Mouse (Mus musculus) layer of hippocampus, adult 11-12 months (tissue): ENCODE data around the gene Zfand5.
"Not testable (repeated sequence)": the region's sequence is repeated elsewhere in the genome, so short reads cannot be mapped to it uniquely, and the experiment has no call there.

Source experiments
- DNase-seq: peaks from one replicate; pipeline ENCODE4 v3.0.0; 2022; ENCODE audit warnings: low spot score

Gene Zfand5

DNA sequence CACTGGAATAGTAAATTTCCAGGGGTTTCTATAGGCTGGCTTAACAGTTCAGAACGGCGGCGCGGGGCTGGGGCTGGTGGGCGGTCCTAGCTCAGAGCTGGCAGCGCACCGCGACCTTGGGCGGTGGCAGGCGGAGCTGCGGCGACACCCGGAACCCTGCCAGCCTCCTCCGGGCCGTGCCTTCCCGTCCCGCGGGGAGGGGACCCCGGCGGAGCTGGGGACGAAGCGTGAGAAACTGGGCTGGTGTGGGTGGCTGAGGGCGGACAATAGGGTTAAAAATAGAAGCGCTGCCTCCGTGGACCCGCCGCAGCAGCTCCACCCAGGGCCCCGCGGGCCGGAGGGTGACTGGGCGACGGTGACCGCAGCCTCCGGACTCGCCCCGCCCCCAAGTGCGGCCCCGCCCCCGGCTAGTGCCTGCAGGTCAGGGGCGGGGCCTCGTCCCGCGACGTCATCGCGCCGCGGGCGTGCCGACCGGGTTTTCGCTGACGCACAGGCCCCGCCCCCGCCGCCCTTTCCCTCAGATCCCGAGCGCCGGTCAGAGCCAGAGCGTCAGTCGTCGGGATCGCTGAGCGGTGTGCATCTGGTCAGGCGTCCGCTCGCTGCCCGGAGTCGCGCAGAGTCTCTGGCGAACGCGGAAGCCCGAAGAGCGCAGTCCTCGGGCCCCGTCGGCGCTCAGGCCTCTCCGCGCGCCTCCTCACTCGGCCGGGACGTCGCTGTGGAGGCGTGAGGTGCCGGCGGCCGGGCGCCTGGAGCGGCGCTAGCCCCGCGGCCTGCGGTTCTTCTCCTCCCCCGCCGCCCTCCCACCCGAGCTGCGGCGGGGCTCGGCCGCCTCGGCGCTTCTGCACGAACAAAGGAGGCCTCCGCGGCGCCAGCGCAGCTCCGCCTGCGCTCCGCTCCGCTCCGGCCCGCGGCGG, at the start of gene Zfand5:
Gene Zfand5, plus strand, starts transcription at position 538 of the 914 bp plus-strand sequence.
- DNase-seq: peak; percentile 99

DNA sequence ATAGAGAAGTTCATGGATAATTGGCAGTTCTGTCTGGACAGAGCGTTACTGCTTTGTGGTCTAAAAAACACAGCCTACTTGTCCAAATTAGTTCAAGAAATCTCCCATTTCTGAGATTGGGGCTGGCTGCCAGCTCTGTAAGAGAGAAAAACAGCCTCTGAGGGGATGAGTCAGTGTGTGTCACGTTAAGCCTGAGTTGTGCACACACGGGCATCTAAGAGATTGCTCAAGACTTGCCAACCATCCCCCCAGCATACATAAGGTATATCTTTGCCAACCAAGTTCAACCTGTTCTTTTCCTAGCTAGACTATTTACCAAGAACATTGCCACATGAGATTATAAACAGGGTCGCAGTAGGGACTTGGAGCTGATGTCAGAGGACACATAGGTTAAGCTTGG, 44.9 kb upstream of the Zfand5 start:
- DNase-seq: peak; percentile 13

DNA sequence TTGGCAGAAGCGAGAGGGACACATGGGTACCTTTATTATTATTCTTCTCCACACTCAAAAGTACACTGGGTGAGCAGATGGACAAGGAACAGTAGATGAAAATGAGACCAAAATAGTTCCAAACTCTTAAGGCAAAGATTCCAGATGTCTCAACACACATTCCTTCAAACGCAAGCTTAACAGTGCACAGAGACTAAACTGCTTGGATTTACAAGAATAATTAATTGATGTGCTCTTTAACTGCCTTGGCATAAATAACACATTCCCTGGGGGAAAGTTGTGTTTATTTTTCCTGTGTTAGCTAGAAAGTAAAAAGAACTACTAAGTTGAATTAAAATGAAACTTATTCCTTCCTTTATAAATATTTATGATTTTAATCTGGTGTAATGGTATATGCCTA, 44.3 kb upstream of the Zfand5 start:
- no peak for DNase-seq

DNA sequence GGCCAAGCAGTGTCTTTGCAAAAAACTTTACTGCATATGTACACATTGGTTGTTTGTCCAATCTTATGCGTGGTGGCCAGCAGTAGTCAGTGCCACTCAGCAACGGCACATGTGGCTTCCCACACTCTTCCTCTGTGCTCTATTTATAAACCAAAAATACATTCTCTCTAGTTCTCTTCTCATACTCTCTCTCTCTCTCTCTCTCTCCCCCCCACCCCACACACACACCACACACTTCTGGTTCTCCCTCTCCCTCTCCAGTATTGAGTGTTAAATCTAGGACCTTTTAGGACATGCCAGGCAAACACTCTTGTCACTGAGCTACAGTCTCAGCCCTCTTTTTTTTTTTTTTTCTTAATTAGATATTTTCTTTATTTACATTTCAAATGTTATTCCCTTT, 23.3 kb upstream of the Zfand5 start:
- not testable (repeated sequence) for DNase-seq

DNA sequence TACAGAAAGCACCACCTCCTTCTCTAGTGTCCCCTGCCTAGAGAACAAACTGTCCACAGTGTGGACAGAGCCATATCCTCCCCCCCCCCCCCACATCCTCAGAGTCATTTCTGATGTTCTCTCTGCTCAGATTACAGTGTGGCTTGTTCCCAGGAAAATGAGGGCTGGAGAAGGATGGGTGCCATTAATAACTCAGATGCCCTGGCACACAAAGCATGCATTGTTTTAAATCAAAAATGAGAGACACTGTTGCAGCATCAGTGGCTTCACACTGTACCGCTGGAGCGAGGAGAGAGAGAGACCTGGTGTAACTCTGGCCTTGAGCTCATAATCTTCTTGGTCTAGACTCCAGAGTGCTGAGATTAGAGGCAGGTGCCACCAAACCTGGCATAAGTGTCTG, 18.2 kb upstream of the Zfand5 start:
- DNase-seq: no peak

DNA sequence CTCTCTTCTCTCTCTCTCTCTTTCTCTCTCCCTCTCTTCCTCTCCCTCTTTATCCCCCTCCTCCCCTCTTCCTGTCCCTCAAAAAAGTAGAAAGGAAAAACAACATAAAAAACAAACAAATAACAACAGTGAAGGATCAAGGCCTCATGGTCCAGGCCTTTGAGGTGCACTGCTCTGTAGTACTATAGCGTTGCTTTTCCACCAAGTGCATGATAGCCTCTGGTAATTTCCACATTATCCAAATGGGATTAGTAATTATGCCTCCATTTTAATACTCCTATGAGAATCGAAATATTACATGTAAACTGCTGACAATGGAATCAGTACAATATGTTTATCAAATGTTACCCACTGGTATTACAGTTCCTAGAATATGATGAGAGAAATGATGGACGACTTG, 16.2 kb upstream of the Zfand5 start:
- DNase-seq: no peak

DNA sequence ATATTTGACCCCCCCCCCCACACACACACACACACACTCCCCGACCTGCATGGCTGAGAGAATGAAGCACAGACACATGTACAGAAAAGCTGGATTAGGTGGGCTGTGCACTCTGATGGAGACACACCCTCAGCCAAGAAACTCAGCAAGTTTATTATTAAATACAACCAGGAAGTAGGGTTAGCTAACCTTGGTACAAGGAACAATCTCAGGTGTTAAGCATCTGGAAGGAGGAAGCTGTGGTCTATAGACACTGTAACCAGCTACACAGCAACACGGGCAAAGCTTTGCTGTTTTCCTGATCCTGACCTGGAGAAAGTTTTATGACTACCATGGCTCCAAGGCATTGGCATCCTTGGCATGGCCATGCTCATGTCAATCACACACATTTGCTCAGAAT, 12.6 kb upstream of the Zfand5 start:
- DNase-seq: no peak

DNA sequence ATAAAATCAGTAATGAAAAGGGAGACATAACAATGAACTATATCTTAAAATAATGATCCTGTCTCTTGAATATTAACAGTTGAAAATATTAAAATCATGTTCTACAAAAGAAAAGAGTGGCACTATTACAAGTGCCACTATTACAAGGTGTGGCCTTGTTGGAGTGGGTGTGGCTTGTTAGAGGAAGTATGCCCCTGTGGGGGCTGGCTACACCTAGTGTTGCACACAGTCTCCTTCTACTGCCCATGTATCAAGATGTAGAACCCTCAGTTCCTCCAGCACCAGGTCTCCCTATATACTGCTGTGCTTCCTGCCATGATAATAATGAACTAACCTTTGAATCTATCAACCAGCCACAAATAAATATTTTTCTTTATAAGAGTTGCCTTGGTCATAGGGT, 11.8 kb upstream of the Zfand5 start:
- DNase-seq: no peak

DNA sequence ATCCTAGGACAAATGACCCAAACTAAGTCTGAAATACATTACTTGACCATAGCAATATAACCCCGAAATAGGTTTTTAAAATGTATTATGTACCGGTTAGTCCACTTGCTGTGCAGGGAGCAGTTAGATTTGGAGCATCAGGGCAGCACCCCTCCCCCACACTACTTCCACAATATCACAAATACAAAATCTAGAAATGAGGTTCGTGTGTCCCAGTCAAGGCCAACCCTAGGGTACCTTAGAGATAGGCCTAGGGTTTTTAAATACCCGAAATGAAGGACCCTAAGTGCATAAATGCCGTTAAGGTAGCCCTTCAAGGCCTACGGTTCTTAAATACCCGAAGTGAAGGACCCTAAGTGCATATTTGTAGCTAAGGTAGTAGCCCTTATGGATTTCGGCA, 892 bp upstream of the Zfand5 start:
- DNase-seq: peak; percentile 51

DNA sequence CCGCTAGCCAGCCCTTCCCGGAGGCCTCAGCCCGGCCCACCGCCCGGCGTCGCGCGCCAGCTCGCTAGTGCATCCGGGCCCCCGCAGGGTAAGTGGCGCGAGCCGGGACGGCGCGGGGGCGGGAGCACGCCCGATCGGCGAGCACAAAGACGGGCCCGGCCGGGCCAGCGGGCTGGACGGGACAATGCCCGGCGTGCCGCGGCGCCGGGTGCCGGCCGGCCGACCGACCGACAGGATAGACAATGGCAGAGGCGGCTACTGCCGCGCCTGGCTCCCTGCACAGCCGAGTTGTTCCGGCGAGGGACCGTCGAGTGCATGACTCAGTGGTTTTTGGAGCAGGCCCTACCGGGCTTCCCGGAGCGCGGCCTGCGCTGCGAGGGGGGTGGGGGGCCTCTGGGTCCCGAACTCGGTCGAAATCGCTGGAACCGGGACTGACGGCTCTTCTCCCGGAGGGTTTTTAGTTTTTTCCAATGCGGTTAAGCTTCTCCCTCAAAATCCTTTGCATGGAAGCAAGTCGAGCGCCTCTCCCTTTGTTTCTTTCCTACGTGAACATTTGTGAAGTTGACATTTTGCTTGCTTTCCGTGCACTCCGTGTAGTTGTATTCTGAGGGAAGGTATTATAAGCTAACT, 692 bp downstream of the Zfand5 start:
- peak; percentile 60 for DNase-seq

DNA sequence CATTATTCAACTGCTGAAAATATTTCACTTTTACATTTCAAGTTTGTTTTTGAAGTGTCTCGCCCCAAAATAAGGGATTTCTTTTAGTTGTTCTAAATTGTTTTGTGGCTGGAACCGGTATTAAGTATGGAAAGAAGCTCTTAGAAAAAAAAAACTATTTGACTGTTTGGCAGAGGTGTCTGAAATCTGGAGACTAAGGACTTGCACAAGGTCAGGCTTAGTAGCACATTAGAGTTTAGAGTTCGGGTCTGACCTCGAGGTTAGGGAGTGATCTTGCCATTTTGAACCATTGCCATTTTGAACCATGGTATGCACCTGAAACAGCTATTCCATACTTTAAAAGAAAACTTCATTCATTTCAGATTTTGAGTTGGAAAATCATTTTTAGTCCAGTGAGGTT, 1.4 kb downstream of the Zfand5 start:
- DNase-seq: no peak

DNA sequence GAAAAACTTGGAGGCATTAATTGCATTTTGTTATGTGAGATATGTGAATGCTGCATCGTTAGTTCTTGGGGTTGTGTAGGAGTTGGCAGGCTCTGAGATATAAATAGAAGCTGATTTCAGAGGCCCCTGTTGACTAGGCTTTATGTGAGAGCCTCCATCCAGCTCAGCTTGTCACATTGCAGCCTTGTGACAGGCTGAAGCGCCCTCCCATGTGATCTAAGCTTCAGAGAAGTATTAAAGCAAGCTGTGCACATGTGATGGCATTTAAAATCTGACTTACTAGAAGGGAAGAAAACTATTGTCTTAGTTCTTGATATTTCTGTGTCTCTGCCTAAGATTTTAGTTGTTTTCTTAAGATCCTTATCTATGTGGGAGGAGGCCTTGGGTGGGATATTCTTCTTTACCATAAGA, 2.1 kb downstream of the Zfand5 start:
- DNase-seq: peak; percentile 83

DNA sequence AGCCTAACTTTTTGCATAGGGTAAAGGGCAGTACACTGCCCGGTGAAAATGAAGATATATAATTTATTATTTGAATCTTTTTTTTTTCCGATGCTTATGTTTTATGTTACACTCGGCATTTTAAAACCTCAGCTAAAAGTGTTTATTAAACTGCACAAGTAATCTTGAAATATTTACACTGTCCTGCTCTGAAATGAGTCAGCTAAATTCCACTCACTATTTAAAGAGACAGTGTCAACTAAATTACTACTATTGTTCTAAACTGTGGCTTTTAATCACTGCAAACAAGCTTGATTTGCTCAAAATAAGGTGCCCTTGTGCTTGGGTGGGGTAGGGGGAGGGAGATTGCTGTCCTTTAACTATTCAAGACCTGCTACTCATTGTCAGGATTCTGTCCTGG, 2.6 kb downstream of the Zfand5 start:
- no peak for DNase-seq

DNA sequence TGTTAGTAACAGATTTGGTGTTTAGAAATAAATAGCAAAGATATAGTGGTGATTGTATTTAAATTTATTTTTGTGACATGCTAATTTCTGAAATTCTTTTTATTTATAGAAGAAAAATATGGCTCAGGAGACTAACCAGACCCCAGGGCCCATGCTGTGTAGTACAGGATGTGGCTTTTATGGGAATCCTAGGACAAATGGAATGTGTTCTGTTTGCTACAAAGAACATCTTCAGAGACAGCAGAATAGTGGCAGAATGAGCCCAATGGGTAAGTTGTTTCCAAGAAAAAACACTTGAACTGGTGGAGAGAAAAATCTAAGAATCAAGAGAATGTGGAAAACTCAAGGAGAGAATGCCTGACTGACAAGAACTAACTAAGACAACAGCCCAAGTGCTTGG, 4.2 kb downstream of the Zfand5 start:
- DNase-seq: no peak

DNA sequence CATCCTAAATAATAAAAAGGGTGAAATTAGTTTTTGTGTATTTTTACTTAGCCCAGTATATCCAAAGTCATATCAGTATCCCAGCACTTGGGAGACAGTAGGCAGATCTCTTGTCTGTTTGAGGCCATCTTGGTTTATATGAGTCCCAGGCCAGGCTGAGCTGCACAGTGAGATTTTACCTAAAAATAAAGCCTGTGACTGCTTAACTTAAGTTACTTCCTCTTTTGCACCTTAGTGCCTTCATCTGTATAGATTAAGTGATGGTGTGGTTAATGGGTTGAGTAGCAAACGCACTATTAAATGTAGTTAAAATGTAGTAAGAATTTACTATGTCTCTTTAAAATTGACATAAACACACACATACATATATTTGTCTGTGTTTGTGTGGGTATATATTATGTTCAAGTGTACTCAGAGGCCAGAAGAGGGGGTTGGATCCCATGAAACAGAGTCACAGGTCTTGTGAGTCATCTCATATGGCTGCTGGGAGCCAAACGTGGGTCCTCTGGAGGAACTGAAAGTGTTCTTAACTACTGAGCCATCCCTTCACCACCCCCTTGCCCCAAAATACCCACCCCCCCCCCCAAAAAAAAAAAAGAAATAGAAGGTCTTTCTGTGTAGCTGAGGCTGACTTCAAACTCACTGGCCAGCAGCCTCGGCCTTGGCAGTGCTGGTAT, 14.5 kb downstream of the Zfand5 start:
- DNase-seq: no peak

DNA sequence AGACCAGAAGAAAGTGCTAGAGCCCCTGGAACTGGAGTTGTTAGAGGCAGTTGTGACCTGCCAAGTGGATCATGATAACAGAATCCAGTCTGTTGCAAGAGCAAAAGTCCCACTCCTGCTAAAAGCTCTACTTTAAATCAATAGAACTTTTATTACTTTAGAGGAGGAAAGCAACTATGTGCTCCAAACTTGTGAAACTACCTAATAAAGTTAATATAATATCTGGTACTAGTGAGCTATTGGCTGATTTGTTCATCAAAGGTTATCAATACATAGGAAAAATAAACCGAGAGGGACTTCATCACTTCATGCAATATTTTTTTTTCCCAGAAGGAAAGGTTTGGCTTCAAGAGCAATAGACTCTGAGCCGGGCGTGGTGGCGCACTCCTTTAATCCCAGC, 25.3 kb downstream of the Zfand5 start:
- DNase-seq: no peak

DNA sequence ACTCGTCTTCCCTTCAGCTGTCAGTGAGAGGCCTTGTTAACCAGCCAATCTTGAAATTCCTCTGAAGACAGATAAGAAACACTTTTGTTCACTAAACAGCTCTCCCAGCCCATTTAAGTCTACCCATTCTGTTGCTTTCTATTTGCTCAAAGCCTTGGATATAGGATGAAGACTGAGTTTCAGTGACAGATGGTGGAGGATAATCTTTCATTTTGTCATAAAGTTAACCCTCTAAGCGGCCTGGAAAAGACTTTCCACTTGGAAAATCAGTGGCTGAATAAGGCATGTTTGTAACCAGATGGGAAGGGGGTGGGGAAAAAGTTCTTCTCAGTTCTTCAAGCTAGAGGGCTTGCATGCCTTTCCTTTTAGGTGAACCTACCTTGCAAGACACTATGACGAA, 29.7 kb downstream of the Zfand5 start:
- DNase-seq: no peak

DNA sequence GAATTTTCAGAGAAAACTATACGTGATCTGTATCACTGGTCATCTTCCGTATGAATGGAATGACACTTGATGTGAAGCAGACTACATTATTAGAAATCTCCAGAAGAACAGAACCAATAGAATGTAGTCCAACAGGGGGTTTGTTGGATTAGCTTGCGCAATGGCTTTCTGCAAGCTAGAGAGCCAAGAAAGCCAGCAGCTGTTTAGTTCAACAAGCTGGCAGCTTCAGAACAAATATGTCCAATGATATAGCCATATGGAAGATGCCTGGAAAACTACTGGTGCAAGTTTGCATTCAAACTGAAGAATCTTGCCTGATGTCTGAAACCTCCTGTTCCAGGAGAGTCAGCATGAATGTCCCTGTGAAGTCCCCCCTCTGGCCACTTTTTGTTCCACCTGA, 35.7 kb downstream of the Zfand5 start:
- DNase-seq: peak; percentile 12

DNA sequence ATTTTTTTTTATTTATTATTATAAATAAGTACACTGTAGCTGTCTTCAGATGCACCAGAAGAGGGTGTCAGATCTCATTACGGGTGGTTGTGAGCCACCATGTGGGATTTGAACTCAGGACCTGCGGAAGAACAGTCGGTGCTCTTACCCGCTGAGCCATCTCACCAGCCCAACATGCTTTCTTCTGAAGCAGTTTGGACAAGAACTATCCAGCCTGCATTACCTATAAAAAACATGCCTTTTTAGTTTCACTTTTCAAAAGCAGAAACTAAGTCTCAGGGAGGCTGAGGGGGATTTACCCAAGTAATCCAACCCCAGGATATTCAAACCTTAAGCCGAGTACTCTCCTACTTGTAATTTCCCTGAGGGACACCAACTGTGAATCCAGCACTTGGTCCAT, 38.3 kb downstream of the Zfand5 start:
- DNase-seq: not testable (repeated sequence)

DNA sequence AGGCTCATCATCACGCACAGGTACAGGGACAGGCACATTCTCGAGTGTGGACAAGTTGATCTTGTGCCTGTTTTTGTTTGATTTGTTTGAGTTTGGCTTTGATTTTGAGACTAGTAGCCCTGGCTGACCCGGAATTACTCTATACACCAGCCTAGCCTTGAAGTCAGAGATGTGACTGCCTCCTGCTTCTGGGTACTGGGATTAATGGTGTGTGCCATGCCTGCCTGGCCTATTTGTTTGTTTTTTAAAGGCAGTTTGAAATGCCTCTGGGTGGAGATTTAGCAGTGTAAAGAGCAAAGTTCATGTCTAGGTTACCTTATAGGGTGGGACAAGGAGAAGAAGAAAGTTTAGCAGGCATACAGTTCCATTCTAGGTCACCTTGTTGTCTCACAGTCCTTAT, 43.6 kb downstream of the Zfand5 start:
- DNase-seq: no peak

DNA sequence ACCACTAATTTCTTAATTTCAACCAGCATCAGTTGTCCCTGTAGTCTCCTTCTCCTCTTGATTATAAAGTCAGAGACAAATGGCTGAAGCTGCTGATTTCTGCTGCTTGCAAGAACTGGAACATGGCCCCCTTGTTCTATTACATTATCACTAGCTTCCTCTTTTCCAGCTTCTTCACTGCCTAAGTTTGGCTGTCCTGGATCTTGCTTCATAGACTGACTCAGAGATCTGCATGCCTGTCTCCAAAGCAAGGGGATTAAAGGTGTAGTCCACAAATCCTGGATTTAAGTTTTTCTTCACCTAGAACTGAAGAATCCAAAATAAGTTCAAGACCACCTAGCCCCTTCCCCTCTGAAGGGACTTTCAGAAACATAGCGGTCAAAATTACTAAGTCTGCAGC, 47.5 kb downstream of the Zfand5 start:
- no peak for DNase-seq

DNA sequence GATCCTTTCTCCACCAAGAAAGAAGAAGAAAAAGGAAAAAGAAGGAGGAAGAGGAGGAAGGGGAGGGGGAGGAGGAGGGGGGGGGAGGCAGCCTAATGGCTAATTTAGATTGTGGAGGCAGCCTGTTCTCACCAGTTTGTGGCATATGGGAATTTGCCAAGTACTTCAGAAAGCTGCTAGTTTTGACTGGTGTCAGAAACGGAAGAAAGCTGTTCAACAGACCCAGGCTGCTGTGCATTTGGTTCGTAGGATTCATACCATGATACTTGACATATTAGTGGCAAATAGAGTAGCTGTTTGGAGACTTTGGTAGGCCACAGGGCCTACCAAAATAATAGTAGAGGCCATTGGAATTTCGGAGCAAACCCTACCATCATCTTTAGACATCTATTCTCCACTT, 53.3 kb downstream of the Zfand5 start:
- DNase-seq: peak; percentile 15

DNA sequence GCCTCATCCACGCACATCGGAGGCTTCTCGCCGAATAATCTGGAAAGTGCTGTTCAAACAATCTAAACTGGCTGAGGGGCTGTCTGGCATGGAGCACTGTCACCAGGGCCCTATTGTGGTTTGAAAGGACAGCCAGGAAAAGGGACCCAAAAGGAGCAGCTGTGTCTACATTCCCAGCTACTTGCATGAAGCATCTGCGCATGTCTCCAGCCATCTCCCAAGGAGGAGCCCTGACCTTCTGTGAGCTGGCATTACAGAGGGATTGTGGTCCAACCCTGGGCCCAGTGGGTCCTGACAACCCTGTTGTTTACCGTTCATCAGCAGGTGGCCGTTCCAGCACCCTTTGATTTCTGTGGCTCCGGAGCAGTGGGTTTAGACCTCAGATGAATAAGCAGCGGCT, 56.9 kb downstream of the Zfand5 start:
- no peak for DNase-seq
